Mouse (Mus musculus): Measurements from ENCODE around the gene Tmem198b. TPM values are rescaled to one million over a fixed set of nuclear protein-coding genes. Genes with fewer than 3 reads are reported as not detected.
"Not testable (repeated sequence)": the region's sequence is repeated elsewhere in the genome, so short reads cannot be mapped to it uniquely, and the experiment has no call there.

Gene Tmem198b
- 10 to 100 TPM in 1 of 2 experiments, 1 to 10 TPM in 1; 9.4 to 10.9 TPM for total RNA-seq (2021)
- long read RNA-seq, experiment 1, partial matches to known transcripts = 2 of 5 reads
- long read RNA-seq, experiment 1, other reads (novel, unspliced or antisense) = 2 of 5 reads
- long read RNA-seq, experiment 2, partial matches to known transcripts = 1 of 2 reads
- long read RNA-seq, experiment 2, other reads (novel, unspliced or antisense) = 0 of 2 reads

- peak; percentile 62 to 67 for DNase-seq (ENCODE audit: low spot score in 2 of 2)
- peak within 1 kb of the TSS; percentile 94 for H3K4me3 ChIP-seq
- TF ChIP-seq CTCF (conservative IDR thresholded peaks at IDR 0.05) = no peak
- H3K27ac ChIP-seq = peak within 1 kb of the TSS; percentile 98
These were observed at the start of gene Tmem198b for GRCm38 (mm10) chr10:128804271-128805091. Tmem198b (minus strand) TSS chr10:128804370.

GRCm38 (mm10) chr10:128850339-128850738 is 46.2 kb upstream of the Tmem198b start:
- Histone ChIP-seq H3K27ac (no peak overlapping the region), H3K4me3 (no peak overlapping the region)
- no peak for TF ChIP-seq CTCF (conservative IDR thresholded peaks at IDR 0.05)
- DNase-seq (ENCODE audit: low spot score in 2 of 2) = no peak

- TF ChIP-seq CTCF (conservative IDR thresholded peaks at IDR 0.05) = no peak
- Histone ChIP-seq H3K4me3 (no peak overlapping the region), H3K27ac (no peak overlapping the region)
- no peak for DNase-seq (ENCODE audit: low spot score in 2 of 2)
These were observed 44.3 kb upstream of the Tmem198b start for GRCm38 (mm10) chr10:128848426-128848825.

- no peak for TF ChIP-seq CTCF (conservative IDR thresholded peaks at IDR 0.05)
- Histone ChIP-seq H3K4me3 (no peak overlapping the region), H3K27ac (no peak overlapping the region)
- DNase-seq (ENCODE audit: low spot score in 2 of 2) = no peak
These were observed 42.5 kb upstream of the Tmem198b start for GRCm38 (mm10) chr10:128846664-128847063.

- Histone ChIP-seq H3K27ac (no peak overlapping the region), H3K4me3 (no peak overlapping the region)
- peak; percentile 85 for TF ChIP-seq CTCF (conservative IDR thresholded peaks at IDR 0.05)
- DNase-seq (ENCODE audit: low spot score in 2 of 2) = peak in 1 of 2 experiments; percentile 20
These were observed 41.3 kb upstream of the Tmem198b start for GRCm38 (mm10) chr10:128845516-128845915.

- TF ChIP-seq CTCF (conservative IDR thresholded peaks at IDR 0.05) = no peak
These were observed 39.1 kb upstream of the Tmem198b start for GRCm38 (mm10) chr10:128843260-128843659.

GRCm38 (mm10) chr10:128840612-128841011 is 36.4 kb upstream of the Tmem198b start:
- no peak for TF ChIP-seq CTCF (conservative IDR thresholded peaks at IDR 0.05)
- Histone ChIP-seq H3K4me3 (no peak overlapping the region), H3K27ac (no peak overlapping the region)
- DNase-seq (ENCODE audit: low spot score in 2 of 2) = no peak

More at GRCm38 (mm10) chr10:128843260-128843659, 39.1 kb upstream of the Tmem198b start:
- no peak overlapping the region for H3K27ac ChIP-seq
- H3K4me3 ChIP-seq = no peak overlapping the region
- DNase-seq (ENCODE audit: low spot score in 2 of 2) = no peak

- no peak overlapping the region for H3K27ac ChIP-seq
- no peak for TF ChIP-seq CTCF (conservative IDR thresholded peaks at IDR 0.05)
- no peak overlapping the region for H3K4me3 ChIP-seq
- no peak for DNase-seq (ENCODE audit: low spot score in 2 of 2)
These were observed 35.3 kb upstream of the Tmem198b start for GRCm38 (mm10) chr10:128839434-128839833.

- DNase-seq (ENCODE audit: low spot score in 2 of 2) = no peak
- Histone ChIP-seq H3K4me3 (no peak overlapping the region), H3K27ac (no peak overlapping the region)
- peak; percentile 61 for TF ChIP-seq CTCF (conservative IDR thresholded peaks at IDR 0.05)
These were observed 33.2 kb upstream of the Tmem198b start for GRCm38 (mm10) chr10:128837400-128837799.

GRCm38 (mm10) chr10:128823821-128824220 is 19.7 kb upstream of the Tmem198b start:
- TF ChIP-seq CTCF (conservative IDR thresholded peaks at IDR 0.05) = no peak
- Histone ChIP-seq H3K27ac (no peak overlapping the region), H3K4me3 (no peak overlapping the region)
- no peak for DNase-seq (ENCODE audit: low spot score in 2 of 2)

GRCm38 (mm10) chr10:128823087-128823486 is 18.9 kb upstream of the Tmem198b start:
- peak overlapping the region; percentile 83 for H3K4me3 ChIP-seq
- not testable (repeated sequence) for DNase-seq (ENCODE audit: low spot score in 2 of 2)
- peak; percentile 59 for TF ChIP-seq CTCF (conservative IDR thresholded peaks at IDR 0.05)

GRCm38 (mm10) chr10:128822135-128822534 is 18.0 kb upstream of the Tmem198b start:
- H3K27ac ChIP-seq = peak overlapping the region; percentile 88
- no peak for DNase-seq (ENCODE audit: low spot score in 2 of 2)
- H3K4me3 ChIP-seq = peak overlapping the region; percentile 83
- TF ChIP-seq CTCF (conservative IDR thresholded peaks at IDR 0.05) = no peak

More at GRCm38 (mm10) chr10:128823087-128823486, 18.9 kb upstream of the Tmem198b start:
- H3K27ac ChIP-seq = not testable (repeated sequence)

GRCm38 (mm10) chr10:128821358-128822056 is 17.3 kb upstream of the Tmem198b start, which contains the start of gene Ormdl2:
Ormdl2 (minus strand) TSS chr10:128821645.
- H3K4me3 ChIP-seq = peak within 1 kb of the TSS; percentile 83
- 0 out of 2 replicates have a peak, but pooled peaks have one; percentile 2 for TF ChIP-seq CTCF (conservative IDR thresholded peaks at IDR 0.05)
- peak within 1 kb of the TSS; percentile 88 for H3K27ac ChIP-seq
- DNase-seq (ENCODE audit: low spot score in 2 of 2) = peak; percentile 99
